Mouse (Mus musculus) retina, adult 2 months (tissue): ENCODE measurements around the gene Hmg20b.

Source experiments
- DNase-seq: peaks from one replicate; pipeline ENCODE4 v3.0.0-alpha.2; 2012; ENCODE audit warnings: low read depth, low spot score

Gene Hmg20b

GRCm38 (mm10) chr10:81350351-81351063 is at the start of gene Hmg20b:
Gene Hmg20b, minus strand, starts transcription at chr10:81350480.
- DNase-seq: peak; percentile 94

DNA sequence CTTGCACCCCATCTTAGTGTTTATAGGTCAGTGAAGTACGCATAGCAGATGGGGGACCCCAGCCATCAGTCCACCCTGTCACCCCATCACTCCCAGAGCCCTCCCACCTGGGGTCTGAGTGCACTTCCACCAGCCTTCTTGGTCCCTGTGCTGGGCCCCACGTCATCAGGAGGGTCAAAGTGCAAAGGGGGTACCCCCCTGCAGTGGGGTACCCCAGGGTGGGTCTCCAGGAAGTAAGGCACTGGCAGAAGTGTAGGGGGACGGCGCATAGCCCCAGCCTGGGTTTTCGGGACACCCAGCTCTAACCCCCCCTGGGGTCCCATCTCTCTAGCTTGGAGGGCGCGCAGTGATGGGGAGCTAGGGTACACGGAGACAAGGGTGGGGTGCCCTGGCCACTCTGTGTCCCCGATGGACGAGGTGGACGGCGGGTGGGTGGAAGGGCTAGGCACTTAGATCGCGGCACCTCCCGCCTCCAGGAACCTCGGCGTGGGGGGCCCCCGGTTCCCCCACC is 49.6 kb upstream of the Hmg20b start:
- no peak for DNase-seq

DNA sequence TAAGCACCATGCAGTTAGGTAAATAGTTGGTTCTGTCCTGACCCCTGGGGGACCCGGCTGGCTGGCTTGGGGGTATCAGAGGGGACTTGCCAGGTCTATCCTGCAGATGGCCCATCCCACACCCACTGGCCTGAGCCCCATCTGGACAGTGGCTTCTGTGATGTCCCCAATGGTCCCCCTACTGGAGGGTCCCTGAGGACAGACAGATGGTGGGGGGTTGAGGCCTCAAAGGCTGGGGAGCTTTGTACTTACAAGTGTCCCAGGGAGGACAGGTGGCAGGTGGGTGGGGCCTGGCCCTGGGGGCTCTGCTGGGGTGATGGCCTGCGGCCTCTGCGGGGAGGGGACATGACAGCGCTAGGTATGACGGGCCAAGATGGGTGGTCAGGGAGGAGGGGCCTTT is 49.0 kb upstream of the Hmg20b start:
- DNase-seq: no peak

DNA sequence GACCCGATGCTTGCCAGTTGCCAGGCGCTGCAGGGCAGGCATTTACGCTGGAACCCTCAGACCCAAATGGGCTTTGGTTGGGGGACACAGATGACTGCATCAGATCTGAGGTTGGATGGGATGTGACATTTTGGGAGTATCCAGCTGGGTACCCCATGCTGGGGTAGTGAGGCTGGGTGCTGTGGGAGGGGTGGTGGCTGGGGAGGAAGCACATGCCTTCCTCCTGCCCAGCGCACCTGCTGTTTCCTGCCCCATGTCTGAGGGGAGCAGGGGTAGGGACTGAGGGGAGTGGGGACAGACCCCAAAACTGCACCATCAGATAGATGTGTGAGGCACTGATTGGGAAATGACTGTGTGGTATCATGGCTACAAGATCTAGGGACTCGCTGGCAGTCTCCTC is 46.5 kb upstream of the Hmg20b start:
- DNase-seq: no peak

GRCm38 (mm10) chr10:81395865-81396264 is 45.6 kb upstream of the Hmg20b start:
- DNase-seq: no peak

DNA sequence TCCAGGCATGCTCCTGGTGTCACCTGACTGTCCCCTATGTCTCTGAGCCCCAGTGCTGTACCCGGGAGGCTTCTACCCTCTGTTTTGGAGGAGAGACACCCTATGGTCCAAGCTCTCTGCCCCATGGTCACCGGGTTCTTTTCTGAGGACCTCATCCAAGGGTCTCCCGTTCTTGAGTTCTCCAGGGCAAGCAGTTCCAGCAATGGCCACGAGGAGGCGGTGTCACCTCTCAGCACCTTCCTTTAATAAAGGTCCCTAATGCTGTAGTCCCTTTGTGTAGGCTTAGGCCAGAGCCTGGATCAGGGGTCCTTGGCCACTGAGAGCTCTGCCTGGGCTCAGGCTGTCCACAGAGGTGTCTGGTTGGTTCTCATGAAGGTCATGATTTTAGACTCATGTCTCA is 44.8 kb upstream of the Hmg20b start:
- no peak for DNase-seq

GRCm38 (mm10) chr10:81393456-81394063 is 43.3 kb upstream of the Hmg20b start:
- no peak for DNase-seq

GRCm38 (mm10) chr10:81392781-81393185 is 42.5 kb upstream of the Hmg20b start, which contains the start of gene Smim24:
Gene Smim24, plus strand, starts transcription at chr10:81393051.
- DNase-seq: no peak

DNA sequence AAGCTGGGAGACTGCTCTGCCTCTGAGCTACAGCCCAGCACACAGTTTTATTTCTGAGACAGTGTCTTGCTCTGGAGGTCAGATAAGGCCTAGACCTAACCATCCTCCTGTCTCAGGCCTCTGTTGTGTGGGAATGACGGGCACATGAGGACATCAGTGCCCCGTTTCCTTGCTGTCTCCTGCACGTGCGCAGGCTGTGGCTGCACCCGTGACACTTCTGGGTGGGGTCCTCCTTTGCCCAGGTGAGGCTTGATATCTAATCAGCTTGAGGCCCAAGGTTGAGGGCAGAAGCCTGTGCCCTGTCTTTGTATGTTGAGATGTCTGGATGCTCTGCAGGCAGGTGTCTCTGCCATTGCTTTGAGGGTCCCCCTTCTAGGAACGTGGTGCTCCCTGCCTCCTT is 42.0 kb upstream of the Hmg20b start:
- DNase-seq: no peak

GRCm38 (mm10) chr10:81390678-81390965 is 40.3 kb upstream of the Hmg20b start:
- no peak for DNase-seq

DNA sequence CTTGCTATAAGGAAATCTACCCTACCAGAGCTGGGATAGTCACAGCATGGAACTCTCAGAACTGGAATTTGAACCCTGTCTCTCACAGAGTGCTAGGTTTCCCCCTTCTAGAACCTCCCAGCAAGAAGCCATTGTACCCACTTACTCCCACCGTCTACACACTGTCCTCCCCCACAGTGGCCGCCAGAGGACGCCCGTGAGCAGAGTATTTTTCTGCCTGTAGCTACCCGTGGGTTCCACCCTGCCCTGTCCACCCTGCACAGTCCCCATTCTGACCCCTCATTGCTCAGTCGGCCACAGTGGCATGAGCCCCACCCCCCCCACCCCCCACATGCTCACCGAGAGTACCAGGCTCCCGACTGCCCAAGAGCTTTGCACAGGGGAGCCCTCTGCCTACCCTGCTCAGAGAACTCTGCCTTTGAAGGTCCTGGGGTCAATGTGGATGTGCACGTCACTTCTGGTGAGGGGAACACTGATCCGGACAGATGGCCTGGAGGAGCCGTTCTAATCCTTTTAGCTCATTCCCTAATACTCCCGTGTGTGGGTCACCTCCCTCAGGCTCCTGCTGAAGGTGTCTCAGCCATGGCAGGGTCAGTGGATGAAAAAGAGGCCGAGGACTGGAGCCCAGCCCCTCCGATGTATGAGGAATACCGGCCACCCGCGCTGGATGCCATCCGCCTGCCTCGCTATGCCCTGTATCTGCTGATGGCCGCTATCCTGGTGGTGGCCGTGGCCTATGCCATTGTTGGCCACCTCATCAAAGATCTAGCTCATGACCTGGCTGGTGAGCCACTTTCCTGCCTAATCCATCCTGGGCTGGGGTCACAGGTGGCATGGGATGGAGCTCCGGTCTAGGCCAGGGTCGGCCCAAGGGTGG is 39.8 kb upstream of the Hmg20b start:
- peak; percentile 91 for DNase-seq

DNA sequence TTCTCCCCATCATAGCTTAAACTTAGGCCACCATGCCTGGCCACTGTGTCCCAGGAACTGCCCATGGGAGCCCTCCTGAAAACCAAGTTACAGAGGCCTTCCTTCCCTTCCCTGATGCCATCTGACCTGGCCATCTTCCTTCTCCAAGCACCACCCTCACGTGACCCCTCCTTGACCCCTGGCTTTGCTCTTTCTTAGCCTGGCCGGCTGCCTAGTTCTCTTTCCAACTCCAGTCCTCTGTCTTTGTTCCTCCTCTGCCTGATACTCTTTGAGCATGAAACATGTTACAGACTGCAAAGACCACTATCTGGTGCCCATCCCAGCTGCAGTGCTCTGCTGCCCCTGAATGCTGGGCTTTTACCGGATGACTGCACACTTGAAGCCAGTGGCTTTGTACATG is 39.1 kb upstream of the Hmg20b start:
- DNase-seq: no peak

- no peak for DNase-seq
Observed at GRCm38 (mm10) chr10:81388505-81389055, 38.3 kb upstream of the Hmg20b start, which contains the start of gene Gm48552. Gene Gm48552, plus strand, starts transcription at chr10:81389005.

DNA sequence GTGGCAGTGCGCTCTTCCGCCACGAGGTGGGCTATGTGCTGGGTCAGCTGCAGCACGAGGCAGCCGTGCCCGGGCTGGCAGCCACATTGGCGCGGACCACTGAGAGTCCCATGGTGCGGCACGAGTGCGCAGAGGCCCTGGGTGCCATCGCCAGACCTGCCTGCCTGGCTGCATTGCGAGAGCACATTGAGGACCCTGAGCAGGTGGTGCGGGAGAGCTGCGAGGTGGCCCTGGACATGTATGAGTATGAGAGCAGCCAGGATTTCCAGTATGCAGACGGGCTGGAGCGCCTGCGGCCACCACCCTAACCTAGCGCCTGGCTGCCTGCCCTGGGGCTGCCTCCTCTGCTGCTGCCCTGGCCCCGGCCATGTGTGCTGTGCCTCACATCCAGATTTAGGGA is 37.4 kb upstream of the Hmg20b start:
- no peak for DNase-seq

DNA sequence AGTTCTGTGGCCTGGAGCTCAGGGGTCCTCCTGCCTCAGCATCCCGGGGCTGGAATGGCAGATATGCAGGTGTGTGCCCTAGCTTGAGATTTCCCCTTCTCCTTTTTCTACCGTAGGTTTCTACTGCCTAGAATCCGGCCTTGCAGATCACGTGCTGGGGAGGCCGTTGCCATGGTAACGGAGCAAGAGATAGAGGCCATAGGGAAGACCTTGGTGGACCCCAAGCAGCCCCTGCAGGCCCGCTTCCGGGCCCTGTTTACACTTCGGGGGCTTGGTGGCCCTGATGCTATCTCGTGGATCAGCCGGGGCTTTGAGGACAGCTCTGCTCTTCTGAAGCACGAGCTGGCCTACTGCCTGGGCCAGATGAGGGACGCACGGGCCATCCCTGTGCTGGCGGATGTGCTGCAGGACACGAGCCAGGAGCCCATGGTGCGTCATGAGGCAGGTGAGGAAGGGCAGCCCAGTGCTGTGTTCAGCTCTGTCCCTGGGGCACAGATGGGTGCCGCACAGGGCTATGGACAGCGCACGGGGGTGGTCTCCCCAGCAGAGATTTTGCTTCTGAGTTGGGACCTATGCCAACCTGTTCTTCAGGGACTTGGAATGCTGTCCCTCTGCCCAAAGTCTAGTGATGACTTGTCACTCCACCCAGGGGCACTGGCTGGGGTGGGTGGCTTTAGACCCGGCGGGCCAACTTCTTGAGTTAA is 35.5 kb upstream of the Hmg20b start:
- DNase-seq: no peak

GRCm38 (mm10) chr10:81384605-81384982 is 34.3 kb upstream of the Hmg20b start:
- DNase-seq: no peak

DNA sequence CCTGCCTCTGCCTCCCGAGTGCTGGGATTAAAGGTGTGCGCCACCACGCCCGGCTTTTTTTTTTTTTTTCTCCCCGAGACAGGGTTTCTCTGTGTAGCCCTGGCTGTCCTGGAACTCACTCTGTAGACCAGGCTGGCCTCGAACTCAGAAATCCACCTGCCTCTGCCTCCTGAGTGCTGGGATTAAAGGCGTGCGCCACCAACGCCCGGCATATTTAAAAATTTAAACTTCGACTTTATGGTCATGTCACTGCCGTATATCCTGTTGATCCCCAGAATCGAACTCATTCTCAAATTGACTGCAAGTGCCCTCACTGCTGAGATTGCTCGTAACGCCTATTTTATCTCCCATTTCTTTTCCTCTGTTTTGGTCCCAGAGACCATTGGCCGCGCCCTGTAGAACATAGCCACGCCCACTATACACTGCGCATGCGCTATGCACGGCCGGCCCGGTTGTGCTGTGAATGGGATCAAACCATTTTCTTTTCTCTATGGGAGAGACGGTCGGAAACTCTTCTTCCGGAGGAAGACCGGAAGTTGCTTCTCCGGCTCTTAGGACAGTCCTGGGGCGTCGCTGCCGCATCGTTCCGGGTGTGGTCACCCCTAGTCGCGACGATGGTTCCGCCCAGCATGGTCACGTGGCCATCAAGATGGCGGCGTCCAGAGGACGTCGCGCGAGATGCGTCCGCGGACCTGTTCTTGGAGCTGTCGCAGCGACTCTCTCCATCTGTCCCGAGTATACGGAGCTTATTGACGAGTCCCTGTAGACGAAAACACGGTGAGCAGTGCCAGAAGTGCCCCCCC is 33.7 kb upstream of the Hmg20b start, which contains the start of the genes Dohh and Gm48551:
Gene Dohh (plus strand): TSS at position 627 of the 803 bp plus-strand sequence.
Gene Gm48551 (plus strand): TSS at position 665 of the 803 bp plus-strand sequence.
- peak; percentile 98 for DNase-seq

- no peak for DNase-seq
Observed at GRCm38 (mm10) chr10:81382039-81382438, 31.8 kb upstream of the Hmg20b start.

- no peak for DNase-seq
Observed at GRCm38 (mm10) chr10:81379809-81380378, 29.6 kb upstream of the Hmg20b start.

- DNase-seq: no peak
Observed at GRCm38 (mm10) chr10:81379183-81379553, 28.9 kb upstream of the Hmg20b start.
